Mouse (Mus musculus) layer of hippocampus, adult 8-10 months (tissue): ENCODE results near the gene Efcab12. TPM values are rescaled to one million over a fixed set of nuclear protein-coding genes. Genes with fewer than 3 reads are reported as not detected.

ENCODE experiments used
- microRNA-seq, 2 experiments: library from miRNA; unstranded; fragments of <30 nt; microRNA quantifications; one replicate each; pipeline ENCODE4 v1.2.0; 2022
- total RNA-seq, 4 experiments: library from RNA; stranded (reverse); gene quantifications; 2 replicates each; pipeline ENCODE4 v1.2.4; 2022

Gene Efcab12
- total RNA-seq, 4 experiments from 2014 or later = 4.3 to 5.7 (median 5.4) TPM

Small RNA genes within 50 kb of the gene (microRNA-seq; reads per million reads assigned to microRNA genes)
- 0 reads per million in 2 experiments for gene Mir7660

Other genes starting within 250 kb of the Efcab12 start
- not detected for gene Mkrn2os, start 245.8 kb downstream of the Efcab12 start, total RNA-seq
- gene Mkrn2, start 236.5 kb downstream of the Efcab12 start, total RNA-seq = 10 to 100 TPM; 33.8 to 37.8 (median 34.4) TPM
- 100 to 1,000 TPM in 1 of 4 experiments, 10 to 100 TPM in 3; 78.9 to 102 (median 84.5) TPM for gene Raf1, start 161.8 kb downstream of the Efcab12 start, total RNA-seq
- under 1 TPM in 3 of 4 experiments, not detected in 1; 0.55 to 0.62 (median 0.59) TPM for gene Tmem40, start 76.0 kb downstream of the Efcab12 start, total RNA-seq
- 1 to 10 TPM; 2.5 to 4.7 (median 3.4) TPM for gene Cand2, start 63.9 kb downstream of the Efcab12 start, total RNA-seq
- gene Rpl32, start 29.7 kb downstream of the Efcab12 start, total RNA-seq = 100 to 1,000 TPM; 486 to 663 (median 564) TPM
- gene Mbd4, start 15.0 kb upstream of the Efcab12 start, total RNA-seq = 1 to 10 TPM; 5.7 to 7.3 (median 6.6) TPM
- gene Ift122, start 15.1 kb upstream of the Efcab12 start, total RNA-seq = 10 to 100 TPM; 26.3 to 37.8 (median 30.0) TPM
- gene Rho, start 93.3 kb upstream of the Efcab12 start, total RNA-seq = 1 to 10 TPM in 1 of 4 experiments, under 1 TPM in 3; 0.45 to 1.7 (median 0.72) TPM
- not detected for gene H1foo, start 106.5 kb upstream of the Efcab12 start, total RNA-seq
- 10 to 100 TPM; 17.9 to 35.6 (median 31.1) TPM for gene Plxnd1, start 156.6 kb upstream of the Efcab12 start, total RNA-seq